Mouse (Mus musculus) bone marrow macrophage, adult 2 months (primary cell): ENCODE results near the gene 1810046K07Rik. TPM values are rescaled to one million over a fixed set of nuclear protein-coding genes. Genes with fewer than 3 reads are reported as not detected.

Experiments
- H3K27ac ChIP-seq: 2 replicates; pipeline ENCODE4 v1.5.1; 2012; ENCODE audit warnings: low read depth, low read length; ENCODE audit not compliant: insufficient read depth
- H3K4me1 ChIP-seq: 2 replicates; pipeline ENCODE4 v1.6.1; 2012; ENCODE audit warnings: low read length; ENCODE audit not compliant: control insufficient read depth, insufficient read depth
- H3K4me3 ChIP-seq: 2 replicates; pipeline ENCODE4 v1.5.1; 2012; ENCODE audit warnings: mild to moderate bottlenecking, low read length, moderate library complexity; ENCODE audit not compliant: insufficient read depth
- CTCF ChIP-seq: IDR thresholded peaks from 2 replicates; pipeline ENCODE4 v1.5.1; 2012; ENCODE audit warnings: low read depth, mild to moderate bottlenecking, low read length, moderate library complexity
- POLR2A ChIP-seq: IDR thresholded peaks from 2 replicates; pipeline ENCODE4 v1.6.1; 2012; ENCODE audit warnings: mild to moderate bottlenecking, low read depth, low read length, borderline replicate concordance
- polyA plus RNA-seq: library from polyadenylated mRNA; stranded (reverse); fragments of >200 nt; gene quantifications from 2 replicates; pipeline ENCODE4 v1.2.4, GENCODE M21; 2012; ENCODE audit not compliant: missing spikeins, insufficient read depth, insufficient read length

Gene 1810046K07Rik
- polyA plus RNA-seq, 1 experiment = not detected

- no peaks in the 10 kb centered on the region for H3K4me1 ChIP-seq
- H3K4me3 ChIP-seq = no peak overlapping the region
- H3K27ac ChIP-seq = no peak overlapping the region
- TF ChIP-seq POLR2A (no peak), CTCF (no peak)
Measured at GRCm38 (mm10) chr9:51273581-51274154, 55.0 kb downstream of the 1810046K07Rik start.

- no peak for TF ChIP-seq POLR2A
- TF ChIP-seq CTCF = no peak
Measured at GRCm38 (mm10) chr9:51272102-51272501, 56.6 kb downstream of the 1810046K07Rik start.

GRCm38 (mm10) chr9:51271073-51271472 lies 57.6 kb downstream of the 1810046K07Rik start:
- H3K4me1 ChIP-seq = no peaks in the 10 kb centered on the region
- no peak overlapping the region for H3K27ac ChIP-seq
- TF ChIP-seq CTCF = no peak
- no peak for TF ChIP-seq POLR2A
- H3K4me3 ChIP-seq = no peak overlapping the region

More at GRCm38 (mm10) chr9:51272102-51272501, 56.6 kb downstream of the 1810046K07Rik start:
- Histone ChIP-seq H3K4me1 (no peaks in the 10 kb centered on the region), H3K27ac (no peak overlapping the region), H3K4me3 (no peak overlapping the region)

- no peak overlapping the region for H3K27ac ChIP-seq
- TF ChIP-seq POLR2A (no peak), CTCF (no peak)
Measured at GRCm38 (mm10) chr9:51268852-51269251, 59.9 kb downstream of the 1810046K07Rik start.

GRCm38 (mm10) chr9:51258426-51258825 lies 70.3 kb downstream of the 1810046K07Rik start:
- Histone ChIP-seq H3K4me1 (no peaks in the 10 kb centered on the region), H3K27ac (no peak overlapping the region), H3K4me3 (no peak overlapping the region)
- no peak for TF ChIP-seq POLR2A
- no peak for TF ChIP-seq CTCF

More at GRCm38 (mm10) chr9:51268852-51269251, 59.9 kb downstream of the 1810046K07Rik start:
- Histone ChIP-seq H3K4me3 (no peak overlapping the region), H3K4me1 (no peaks in the 10 kb centered on the region)

- H3K4me3 ChIP-seq = no peak overlapping the region
- no peaks in the 10 kb centered on the region for H3K4me1 ChIP-seq
- no peak overlapping the region for H3K27ac ChIP-seq
- TF ChIP-seq POLR2A (no peak), CTCF (no peak)
Measured at GRCm38 (mm10) chr9:51256780-51257502, 71.8 kb downstream of the 1810046K07Rik start.

Other genes starting within 250 kb of the 1810046K07Rik start
- gene 4833427G06Rik, start 226.8 kb downstream of the 1810046K07Rik start, polyA plus RNA-seq = not detected in 2 replicates
- gene Gm32742, start 163.4 kb downstream of the 1810046K07Rik start, polyA plus RNA-seq = not detected in 2 replicates
- not detected in 2 replicates for gene Pou2af1, start 115.2 kb downstream of the 1810046K07Rik start, polyA plus RNA-seq
- gene Colca2, start 50.3 kb downstream of the 1810046K07Rik start, polyA plus RNA-seq = not detected in 2 replicates